Mouse (Mus musculus) kidney, postnatal 14 days (tissue): ENCODE data around the gene Il23r.
A peak's percentile ranks its signal among the peaks of the same experiment; 100 is the strongest.

ENCODE experiments used
- DNase-seq: peaks from one replicate; pipeline ENCODE4 v3.0.0; 2022; ENCODE audit warnings: mixed read lengths

The Il23r gene

DNA sequence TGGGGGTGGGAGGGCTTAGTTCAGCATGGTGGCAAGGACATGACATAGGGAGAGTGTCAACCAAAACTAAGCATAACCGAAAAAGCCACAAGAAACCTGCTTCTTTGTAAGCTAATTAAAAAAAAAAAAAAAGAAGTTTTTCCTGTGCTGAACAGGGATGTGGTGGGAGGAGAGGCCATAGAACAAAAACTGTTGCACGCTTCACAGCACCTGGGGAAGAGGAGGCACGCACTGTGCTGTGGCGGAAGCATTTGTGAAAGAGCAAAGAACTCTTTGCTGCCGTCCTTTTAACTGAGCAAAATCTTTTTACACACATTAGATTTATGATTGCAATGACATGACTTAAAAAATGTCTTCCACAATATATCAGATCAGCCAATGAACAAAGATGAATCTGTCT is 69.9 kb downstream of the Il23r start:
- DNase-seq: no peak

DNA sequence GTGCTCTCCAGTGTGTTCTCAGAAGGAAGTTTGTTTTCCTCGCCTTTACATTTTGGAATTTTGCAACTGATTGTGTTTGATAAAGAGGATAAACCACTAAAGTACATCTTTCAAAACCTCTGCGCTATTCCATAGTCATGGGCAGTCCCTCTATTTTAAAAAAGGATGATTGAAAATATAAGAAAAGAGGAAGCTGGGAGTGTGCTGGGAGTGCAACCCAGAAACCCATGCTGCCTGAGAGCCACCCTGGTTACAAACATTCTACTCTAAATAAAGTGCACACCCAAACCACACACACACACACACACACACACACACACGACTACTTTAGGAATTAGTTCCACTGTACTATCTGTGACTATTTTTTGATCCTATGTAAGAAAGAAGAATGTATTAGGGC is 75.1 kb downstream of the Il23r start:
- no peak for DNase-seq

DNA sequence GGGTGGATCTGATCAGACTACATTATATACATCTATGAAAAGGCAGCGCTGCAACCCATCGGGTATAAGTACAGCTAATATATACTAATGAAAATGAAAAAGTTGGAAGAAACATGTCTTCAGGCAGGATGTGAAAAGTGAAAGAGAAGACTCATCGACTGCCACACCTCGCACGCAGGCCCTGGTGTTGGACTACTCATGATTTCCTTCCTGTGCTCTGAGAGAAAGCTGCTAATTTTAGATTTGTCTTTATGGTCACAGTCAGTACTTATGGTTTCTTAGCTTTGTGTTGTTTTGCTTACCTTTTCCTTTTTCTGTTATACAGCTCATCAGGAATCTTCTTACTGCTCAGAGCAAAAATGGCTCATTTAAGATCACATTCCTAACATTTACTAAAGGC is 76.4 kb downstream of the Il23r start:
- DNase-seq: no peak

DNA sequence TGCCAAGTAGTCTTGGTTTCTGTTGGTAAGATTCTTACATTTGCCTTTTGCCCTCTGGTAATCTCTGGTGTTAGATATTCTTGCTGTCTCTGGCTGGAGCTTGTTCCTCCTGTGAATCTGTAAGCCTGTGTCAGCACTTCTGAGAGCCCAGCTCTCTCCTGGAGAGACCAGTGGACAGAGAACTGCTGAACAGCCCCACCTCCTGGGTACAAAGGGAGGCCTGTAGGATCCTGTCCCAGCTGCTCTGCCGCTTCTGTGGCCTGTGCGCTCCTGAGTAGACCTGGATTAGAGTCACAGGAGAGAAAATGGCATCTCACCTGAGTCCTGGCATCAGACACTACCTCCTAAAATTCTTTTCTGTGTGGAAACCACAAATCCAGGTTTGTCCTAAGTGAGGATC is 78.3 kb downstream of the Il23r start:
- peak; percentile 12 for DNase-seq

DNA sequence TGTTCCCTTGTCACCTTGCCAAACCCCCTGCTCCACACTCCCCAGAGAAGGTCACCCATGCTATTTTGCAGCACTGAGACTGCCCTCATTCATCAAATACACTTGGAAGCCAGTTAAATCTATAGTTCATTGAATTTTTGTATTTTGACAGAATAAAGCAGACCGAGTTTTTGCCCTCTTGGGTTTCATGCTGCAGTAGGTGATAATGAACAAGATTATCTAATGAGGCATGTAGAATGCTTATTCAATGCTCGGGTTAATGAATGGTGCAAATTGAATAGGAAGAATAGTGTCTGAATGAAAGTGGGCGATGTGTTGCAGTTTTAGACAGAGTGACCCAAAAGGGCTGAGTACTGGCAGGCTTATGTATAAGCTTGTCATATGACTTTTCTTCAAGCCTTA is 86.4 kb downstream of the Il23r start:
- no peak for DNase-seq

DNA sequence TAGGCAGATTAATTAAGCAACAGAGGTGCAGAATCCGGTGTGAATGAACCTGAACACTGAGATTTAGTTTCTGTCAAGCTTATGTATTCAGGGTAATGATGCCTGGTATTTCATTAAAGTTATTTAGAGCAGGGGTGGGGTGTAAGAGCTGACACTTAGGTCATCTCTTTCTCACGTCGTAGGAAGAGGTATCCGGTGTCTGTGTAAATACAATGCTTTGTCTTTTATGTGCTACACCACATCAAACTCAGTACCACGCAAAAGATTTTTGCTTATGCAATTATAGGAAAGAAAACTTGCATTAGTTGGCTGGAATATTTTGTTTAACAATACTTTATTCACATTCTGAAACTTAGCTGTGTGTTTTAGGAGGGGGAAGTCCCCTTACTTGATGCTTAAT is 92.1 kb downstream of the Il23r start:
- no peak for DNase-seq

DNA sequence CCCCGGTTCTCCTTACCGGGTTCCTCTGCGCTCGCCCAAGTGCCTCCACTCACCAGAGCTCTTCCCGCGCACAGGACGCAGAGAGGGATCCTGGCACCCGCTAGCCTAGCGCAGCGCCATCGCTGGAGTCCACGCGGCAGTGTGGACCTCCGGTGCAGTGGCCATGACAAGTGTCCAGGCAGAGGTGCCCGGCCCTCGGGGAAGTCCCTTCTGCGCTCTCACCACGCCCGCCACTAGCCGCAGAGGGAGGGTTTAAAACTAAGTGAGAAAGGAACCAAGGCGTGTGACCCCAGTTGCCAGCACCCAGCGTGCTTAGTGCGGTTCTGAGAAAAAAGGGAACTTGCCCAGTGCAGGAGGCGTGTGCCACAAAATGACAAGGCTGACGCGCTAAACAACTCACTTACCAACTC is 115.7 kb downstream of the Il23r start, which contains the start of gene Il12rb2:
Gene Il12rb2 (minus strand): TSS at position 207 of the 410 bp plus-strand sequence.
- peak; percentile 1 for DNase-seq
